In the genomic region with DNA sequence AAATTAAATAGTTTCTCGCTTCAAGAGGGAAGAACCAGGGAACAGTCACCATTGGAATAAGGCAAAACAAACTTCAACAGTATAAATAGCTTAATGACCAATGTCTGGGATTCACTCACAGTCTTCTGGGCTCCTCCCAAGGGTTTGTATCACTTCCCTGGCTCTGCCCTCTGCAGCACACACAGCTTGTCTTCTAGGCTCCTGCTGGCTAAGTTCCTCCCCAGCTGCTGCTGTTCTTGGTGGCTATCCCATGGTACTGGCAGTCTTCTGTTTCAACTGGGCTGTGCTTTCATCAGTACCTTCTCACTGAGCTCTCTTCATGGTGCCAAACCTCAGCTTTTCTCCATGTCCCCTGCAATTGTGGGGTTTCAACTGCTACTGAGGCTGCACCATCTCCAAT, we compare ENCODE assay signal across 23 mouse cellular contexts.
"Had no signal": no experiment of that assay in that cellular context is flagged by ENCODE, and none has a peak within 500 bp of the region (broad histone marks: within the 10 kb centered on the region; RNA-seq: fewer than 3 reads in every experiment).

No protein-coding gene starts in this region.

- H3K27me3 ChIP-seq: limb, embryonic 13.5 days; liver, embryonic 13.5 days; megakaryocyte, embryonic 14.5 days; neural tube, embryonic 12.5 days; neural tube, embryonic 15.5 days had no signal

- H3K4me1 ChIP-seq: liver, embryonic 13.5 days; megakaryocyte, embryonic 14.5 days; midbrain, embryonic 10.5 days; midbrain, embryonic 13.5 days; neural tube, embryonic 12.5 days; neural tube, embryonic 15.5 days had no signal

- H3K27ac ChIP-seq: kidney, embryonic 15.5 days; left cerebral cortex, adult 2 months; limb, embryonic 13.5 days; liver, embryonic 13.5 days; midbrain, embryonic 10.5 days; midbrain, embryonic 13.5 days; neural tube, embryonic 12.5 days; neural tube, embryonic 15.5 days; stomach, postnatal 0 days had no signal

- H3K9me3 ChIP-seq: kidney, embryonic 15.5 days; limb, embryonic 13.5 days; liver, embryonic 13.5 days; megakaryocyte, embryonic 14.5 days; midbrain, embryonic 10.5 days; midbrain, embryonic 13.5 days; neural tube, embryonic 12.5 days; neural tube, embryonic 15.5 days had no signal

- ATAC-seq: midbrain, embryonic 13.5 days had no signal

- H3K9ac ChIP-seq: kidney, embryonic 15.5 days; limb, embryonic 13.5 days; liver, embryonic 13.5 days; midbrain, embryonic 13.5 days; neural tube, embryonic 12.5 days; neural tube, embryonic 15.5 days had no signal

- H3K4me2 ChIP-seq: kidney, embryonic 15.5 days; limb, embryonic 13.5 days; liver, embryonic 13.5 days; midbrain, embryonic 13.5 days; neural tube, embryonic 12.5 days; neural tube, embryonic 15.5 days had no signal

- H3K36me3 ChIP-seq: kidney, embryonic 15.5 days; limb, embryonic 13.5 days; liver, embryonic 13.5 days; midbrain, embryonic 10.5 days; midbrain, embryonic 13.5 days; neural tube, embryonic 12.5 days; neural tube, embryonic 15.5 days had no signal

- H3K4me3 ChIP-seq: kidney, embryonic 15.5 days; left cerebral cortex, adult 2 months; limb, embryonic 13.5 days; liver, embryonic 13.5 days; megakaryocyte, embryonic 14.5 days; midbrain, embryonic 10.5 days; midbrain, embryonic 13.5 days; neural tube, embryonic 12.5 days; neural tube, embryonic 15.5 days had no signal

- DNase-seq: kidney, adult 8-10 months; kidney, postnatal 10 days; kidney, postnatal 36 days; layer of hippocampus, postnatal 36 days; left cerebral cortex, postnatal 4 days; liver; liver, embryonic 13.5 days; lung, adult 2 months; lung, postnatal 36 days; right cerebral cortex, adult 18-20 months; right cerebral cortex, postnatal 25 days; thymus, adult 2 months; thymus, postnatal 14 days; thymus, postnatal 4 days had no signal
